Mouse (Mus musculus) layer of hippocampus, adult 11-12 months (tissue): ENCODE data around the gene Pip4k2c.
"Not testable (repeated sequence)": the region's sequence is repeated elsewhere in the genome, so short reads cannot be mapped to it uniquely, and the experiment has no call there.

ENCODE experiments used
- DNase-seq: peaks from one replicate; pipeline ENCODE4 v3.0.0; 2022; ENCODE audit warnings: low spot score

Gene Pip4k2c

DNA sequence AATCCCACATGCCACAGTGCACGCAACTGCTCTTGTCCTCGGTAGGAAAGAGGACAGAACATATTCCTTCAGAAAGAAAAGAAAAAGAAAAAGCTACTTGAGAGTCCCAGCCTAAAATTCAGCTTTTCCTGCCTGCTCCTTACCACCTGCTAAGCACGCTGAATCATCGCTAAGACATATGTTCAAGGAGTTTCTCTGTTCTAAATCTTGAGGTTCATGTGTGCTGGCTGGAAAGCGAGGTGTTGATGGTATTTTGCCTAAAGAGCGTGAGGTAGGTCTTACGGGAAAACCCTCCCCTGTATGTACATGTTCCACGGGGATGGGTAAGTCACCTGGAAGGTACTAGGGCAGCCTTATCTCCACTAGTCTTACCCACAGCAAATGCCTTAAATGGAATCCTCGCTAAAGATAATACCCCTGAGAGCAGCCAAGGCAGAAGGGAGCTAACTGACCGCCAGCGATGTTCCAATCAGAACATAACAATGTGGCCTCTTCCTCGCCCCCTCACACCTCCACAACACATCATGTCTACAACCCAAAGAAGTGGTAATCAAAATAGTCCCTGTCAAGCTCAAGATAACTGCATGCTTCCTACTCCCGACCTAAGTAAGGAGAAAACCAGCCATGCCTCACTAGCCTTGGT, 1.3 kb downstream of the Pip4k2c start:
- DNase-seq, result no peak

DNA sequence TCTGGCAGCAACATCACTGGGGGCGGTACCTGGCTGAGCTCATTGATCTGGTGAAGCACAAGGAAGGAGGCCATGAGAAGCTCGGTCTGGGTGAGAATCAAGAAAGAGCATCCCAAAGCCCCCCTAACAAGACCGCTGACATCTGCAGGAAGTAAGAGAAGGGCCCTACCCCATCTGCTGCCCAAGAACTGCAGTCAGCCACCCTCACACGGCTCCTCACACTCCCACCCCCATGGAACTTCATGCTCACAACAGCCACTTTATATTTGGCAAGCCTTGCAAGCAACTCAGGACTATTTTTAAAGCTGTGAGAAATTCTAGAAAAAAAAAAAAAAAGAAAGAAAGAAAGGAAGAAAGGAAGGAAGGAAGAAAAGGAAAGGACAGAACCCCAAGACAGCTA, 2.5 kb downstream of the Pip4k2c start:
- no peak for DNase-seq

GRCm38 (mm10) chr10:127205373-127205772, 6.0 kb downstream of the Pip4k2c start:
- no peak for DNase-seq

DNA sequence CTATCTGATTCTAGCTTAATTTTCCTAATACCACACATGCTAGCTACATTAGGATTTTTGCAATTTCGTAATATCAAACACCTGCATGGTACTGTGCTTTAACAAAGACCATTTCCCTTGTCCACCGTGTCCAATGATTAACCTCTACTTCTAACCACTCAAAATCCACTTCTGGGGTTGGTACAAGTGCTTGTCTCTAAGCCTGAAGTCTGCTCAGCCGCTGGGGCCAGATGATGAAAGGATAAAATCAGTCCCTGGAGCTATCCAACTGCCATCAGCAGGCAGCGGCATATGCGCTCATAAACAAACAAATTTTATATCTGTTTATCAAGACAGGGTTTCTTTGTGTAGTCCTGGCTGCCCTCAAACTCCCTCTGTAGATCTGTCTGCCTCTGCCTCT, 6.8 kb downstream of the Pip4k2c start:
- no peak for DNase-seq

DNA sequence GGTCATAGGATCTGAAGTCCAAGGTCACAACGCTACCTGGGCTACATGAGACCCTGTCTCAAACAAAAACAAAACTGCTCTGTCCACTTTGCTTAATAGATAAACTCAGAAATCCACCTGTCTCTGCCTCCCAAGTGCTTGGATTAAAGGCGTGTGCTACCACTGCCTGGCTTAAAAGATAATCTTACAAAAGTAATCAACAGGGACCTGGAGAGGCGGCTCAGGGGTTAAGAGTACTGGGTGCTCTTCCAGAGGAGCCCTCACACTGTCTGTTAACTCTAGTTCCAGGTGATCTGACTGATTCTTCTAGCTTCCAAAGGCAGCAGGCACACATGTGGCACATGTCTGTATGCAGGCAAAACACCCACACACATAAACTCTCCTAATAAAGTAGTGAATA, 8.3 kb downstream of the Pip4k2c start:
- no peak for DNase-seq

GRCm38 (mm10) chr10:127200279-127200678, 11.1 kb downstream of the Pip4k2c start:
- no peak for DNase-seq

- DNase-seq, result no peak
These were observed 11.9 kb downstream of the Pip4k2c start for GRCm38 (mm10) chr10:127199474-127199873.

DNA sequence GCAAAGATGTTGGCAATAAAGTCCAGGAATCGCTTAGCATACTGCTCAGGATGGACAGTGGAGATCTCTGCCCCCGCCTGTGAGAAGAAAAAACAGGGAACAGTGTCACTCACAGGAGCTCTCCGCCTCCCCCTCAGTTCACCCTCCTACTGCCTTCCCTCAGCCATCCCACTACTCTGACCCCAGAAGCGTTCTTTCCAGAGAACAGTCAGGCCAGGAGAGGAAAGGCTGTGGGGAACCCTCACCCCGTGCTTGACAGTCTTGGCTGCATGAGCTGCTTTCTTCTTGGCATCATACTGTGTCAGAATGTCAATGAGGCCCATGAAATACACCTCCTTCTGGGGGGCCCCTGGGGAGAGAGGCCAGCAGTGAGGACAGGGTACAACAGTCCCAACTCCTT, 12.3 kb downstream of the Pip4k2c start:
- DNase-seq, result no peak

- DNase-seq, result no peak
These were observed 12.9 kb downstream of the Pip4k2c start for GRCm38 (mm10) chr10:127198492-127198891.

DNA sequence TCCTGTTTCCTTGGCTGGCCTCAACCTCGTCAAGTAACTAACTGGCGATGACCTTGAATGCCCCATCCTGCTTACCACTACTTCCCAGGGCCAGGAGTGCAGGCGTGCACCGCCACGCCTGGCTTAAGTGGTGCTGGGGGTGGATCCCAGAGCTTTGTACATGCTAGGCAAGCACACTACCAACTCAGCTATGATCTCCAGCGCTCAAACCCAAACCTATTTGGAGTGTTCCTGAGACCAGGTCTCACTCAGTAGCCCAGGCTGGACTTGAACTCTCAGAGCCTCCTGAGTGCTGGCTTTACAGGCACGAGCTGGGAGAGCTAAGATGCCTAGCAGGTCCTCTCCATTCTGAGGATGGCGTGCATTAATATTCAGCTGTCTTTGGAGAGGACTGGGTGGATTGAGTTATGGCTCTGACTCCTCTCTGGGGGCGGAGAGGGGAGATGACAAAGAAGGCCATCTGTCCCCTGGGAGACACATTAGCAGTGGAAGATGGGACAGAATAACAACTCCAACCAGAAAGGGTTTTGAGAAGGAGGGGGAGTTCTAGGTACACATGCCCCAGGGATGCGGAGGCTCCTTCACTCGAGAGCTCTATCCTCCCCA, 13.8 kb downstream of the Pip4k2c start:
- no peak for DNase-seq

DNA sequence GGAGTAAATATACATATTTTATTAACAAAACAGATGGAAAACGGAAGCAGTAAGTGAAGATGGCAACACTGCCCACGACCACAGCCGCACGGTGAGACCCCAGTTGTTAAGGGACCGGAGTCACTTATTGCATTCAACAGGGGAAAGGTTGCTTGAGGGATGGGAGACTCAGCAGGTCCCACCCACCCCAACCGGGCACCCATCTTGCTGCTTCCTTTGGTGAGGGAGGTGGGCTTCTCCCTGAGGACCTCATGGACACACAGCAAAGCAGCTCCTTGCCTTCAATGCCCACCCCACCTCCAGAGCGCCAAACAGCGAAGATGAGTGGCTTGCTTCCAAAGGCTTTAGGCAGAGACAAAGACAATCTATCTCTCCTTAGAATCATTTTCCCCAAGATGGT, 14.3 kb downstream of the Pip4k2c start:
- no peak for DNase-seq

DNA sequence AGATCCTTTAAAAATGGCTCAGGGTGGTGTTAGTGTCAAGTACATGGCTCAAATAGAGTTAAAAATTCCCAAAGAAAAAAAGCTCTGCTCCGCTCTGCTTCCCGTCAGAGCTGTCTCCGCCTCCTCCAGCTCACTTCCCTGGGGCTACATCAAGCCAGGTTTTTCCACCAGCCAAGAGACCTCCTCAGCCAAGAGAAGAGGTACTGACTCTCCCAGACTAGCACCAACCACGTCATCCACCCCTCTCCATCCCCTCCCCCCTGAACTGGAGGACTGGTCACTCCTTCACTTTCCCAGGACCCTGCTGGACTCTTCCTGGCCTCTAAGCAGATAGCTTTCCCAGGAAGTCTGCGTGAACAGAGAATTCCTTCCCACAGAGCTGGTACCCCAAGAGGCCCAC, 15.0 kb downstream of the Pip4k2c start:
- DNase-seq, result peak; percentile 71

DNA sequence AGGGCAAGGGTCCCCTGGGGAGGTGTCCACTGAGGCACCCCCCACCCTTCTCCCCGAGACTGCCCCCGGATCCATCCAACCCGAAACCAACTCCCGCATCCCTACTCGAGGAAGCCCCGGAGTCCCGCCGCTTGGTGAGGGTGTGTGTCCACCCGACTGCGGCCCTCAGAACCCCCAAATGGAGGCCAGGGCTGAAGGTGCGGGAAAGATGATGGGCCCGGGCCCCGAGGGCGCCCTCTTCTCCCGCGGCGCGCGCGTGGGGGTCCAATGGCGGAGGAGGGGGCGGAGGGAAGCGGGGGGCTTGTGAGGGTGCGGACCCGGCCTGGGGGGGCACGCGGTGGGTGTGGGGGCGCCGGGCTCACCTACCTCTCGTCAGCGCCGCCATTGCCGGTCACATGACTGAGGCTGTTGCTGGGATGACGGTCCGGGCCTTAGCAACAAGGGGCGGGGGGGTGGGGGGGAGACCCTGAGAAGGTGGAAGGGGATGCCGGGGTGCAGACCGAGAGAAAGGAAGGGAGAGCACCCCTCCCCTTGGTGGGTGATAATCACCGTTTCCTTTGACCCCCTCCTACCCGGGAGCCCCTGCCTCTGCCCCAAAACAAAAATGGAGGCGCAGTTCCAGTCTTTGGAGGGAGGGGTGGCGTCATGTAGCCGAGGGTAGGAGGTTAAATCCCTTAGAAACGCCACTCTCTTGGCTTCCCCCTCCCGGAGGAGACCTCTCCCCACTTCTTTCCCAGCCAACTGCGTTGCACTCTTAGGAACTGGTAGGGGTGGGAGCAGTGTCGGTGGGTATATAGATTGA, 15.9 kb downstream of the Pip4k2c start, which contains the start of gene Dtx3:
Gene Dtx3 (minus strand): TSS at position 401 of the 802 bp plus-strand sequence.
- no peak for DNase-seq

DNA sequence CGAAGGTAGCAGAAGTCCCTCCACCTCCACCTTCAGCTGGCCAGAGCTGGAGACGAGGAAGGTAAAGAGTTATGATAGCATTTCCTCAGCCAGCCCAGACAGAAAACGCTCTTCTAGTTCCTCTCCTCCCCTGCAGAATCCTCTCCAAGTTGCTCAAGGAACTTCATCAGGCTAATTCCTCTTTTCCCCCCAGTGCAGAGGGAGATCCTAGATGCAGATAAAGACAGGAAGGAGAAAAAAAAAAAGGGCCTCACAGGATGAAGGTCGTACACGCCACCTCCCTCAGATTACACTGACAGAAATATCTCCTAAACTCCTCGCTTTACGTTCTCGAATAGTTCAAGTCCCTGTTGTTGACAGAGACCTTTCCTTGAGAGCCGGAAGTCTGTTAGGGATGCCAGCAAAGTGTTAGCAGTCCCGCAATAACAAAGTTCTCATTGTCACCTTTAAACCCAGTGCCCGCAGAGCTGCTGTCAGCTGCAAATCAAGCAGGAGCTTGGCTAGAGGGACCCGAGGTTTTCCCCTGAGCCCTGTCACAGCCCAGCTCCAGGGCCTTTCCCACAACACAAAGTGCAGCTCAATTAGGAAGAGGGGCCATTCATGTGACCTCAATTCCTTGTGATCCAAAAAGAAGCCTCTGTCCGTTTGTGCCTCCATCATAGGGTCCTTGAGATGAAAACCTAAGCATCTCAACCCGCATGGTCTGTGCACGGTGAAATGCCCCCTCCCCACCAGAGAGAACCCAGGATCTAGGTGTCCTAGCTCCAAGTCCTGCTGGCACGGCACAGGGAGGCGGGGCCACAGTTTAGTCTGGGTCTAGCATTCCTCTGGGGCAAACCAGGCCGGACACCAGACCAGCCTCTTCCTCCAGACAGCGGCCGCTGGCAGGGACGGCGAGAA, 16.7 kb downstream of the Pip4k2c start:
- DNase-seq, result no peak

DNA sequence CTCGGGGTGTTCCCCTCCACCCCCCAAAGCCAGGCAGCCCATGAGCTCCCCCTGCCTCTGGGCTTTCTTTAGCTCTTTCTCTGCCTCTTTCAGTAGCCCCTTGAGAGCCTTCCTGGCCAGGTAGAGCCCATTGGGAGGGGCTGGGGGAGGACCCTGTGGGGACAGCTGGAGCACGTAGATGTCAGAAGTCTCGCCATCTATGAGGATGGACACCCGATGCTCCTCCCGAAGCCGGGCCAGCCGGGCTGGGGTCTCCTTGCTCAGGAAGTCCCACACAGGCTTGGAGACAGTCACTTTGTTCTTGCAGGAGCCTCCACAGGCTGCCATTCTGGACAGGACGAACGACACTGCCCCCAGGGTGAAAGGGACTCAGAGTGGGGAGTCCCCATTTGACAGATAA, 18.4 kb downstream of the Pip4k2c start:
- DNase-seq, result no peak

GRCm38 (mm10) chr10:127192057-127192328, 19.4 kb downstream of the Pip4k2c start:
- DNase-seq, result not testable (repeated sequence)

- no peak for DNase-seq
These were observed 20.0 kb downstream of the Pip4k2c start for GRCm38 (mm10) chr10:127191191-127192056.

DNA sequence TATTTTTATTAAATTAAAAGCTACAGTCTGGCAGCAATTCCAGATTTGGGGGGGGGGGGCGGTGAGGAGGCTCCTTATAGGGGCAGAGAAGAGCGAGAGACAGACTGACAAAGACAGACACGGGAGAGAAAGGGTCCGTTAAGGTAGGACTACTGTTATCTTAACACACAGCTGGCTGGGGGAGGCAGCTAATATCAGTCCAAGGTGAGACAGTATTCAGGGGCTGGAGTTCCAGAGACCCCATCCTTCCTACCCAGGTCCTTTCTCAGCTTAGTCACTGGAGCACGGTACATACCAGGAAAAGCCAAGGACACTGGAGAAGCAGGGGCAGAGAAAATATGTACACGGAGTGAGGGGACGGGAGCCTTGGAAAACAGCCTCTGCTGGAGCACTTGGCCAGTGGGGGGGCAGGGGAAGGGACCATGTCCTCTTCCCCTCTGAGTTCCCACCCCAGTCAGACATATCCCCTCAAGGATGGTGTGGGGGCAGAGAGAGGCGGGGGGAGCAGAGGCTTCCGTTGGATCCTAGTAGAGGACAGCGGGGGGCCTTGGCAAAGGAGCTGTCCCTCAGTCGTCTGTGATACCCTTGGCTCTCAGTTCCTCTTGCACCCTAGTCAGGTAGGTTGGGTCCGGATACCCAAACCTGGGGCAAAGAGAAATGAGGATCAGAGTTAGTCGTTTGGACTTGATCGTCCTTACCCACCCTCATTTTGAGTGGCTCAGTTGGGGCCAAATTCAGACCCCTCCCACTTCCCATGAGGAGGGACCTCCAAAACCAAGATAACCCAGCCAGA, 20.8 kb downstream of the Pip4k2c start:
- no peak for DNase-seq

- peak; percentile 30 for DNase-seq
These were observed 21.6 kb downstream of the Pip4k2c start, which contains the start of gene Arhgef25 for GRCm38 (mm10) chr10:127189651-127190381. Gene Arhgef25 (minus strand): TSS chr10:127190083.
